Mouse (Mus musculus) T-helper 1 cell (primary cell): ENCODE data around the gene Tpst1.

Experiments used
- in situ Hi-C: fragments of 300-600 bp; cut with MboI, MseI; formaldehyde crosslinking; loops from one replicate; pipeline ENCODE4 v1.15.1; 2025; ENCODE audit warnings: high pct_unique_total_duplicates

Gene Tpst1

GRCm38 (mm10) chr5:130184193-130184856 is 111.2 kb downstream of the Tpst1 start:
- in situ Hi-C loops = loop anchor here (25.0 kb wide), 1 partner anchor 797 kb away; no protein-coding TSS in a partner anchor

DNA sequence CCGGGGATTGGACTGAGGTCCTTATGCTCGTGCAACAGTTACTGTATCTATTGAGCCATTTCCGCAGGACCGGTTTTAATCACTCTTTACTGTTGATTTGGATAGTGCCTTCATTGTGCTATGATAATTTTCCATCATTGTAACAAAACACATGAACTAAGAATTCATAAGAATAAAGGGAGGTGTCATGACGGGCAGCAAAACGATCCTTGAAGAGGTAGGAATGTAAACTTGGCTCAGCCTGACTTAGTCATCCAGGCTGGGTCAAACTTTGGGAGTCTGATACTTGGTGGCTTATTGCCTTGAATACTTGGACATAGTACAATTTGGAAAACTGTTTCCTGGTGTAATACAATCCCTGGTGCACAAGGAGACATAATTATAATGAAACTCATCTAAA is 112.2 kb downstream of the Tpst1 start:
- in situ Hi-C loops = loop anchor here (25.0 kb wide), 1 partner anchor 798 kb away; no protein-coding TSS in a partner anchor
